Mouse (Mus musculus) kidney, adult 2 months (tissue): ENCODE data around the gene Kcnh1.

Source experiments
- CTCF ChIP-seq: fragments of 200-500 bp; conservative IDR thresholded peaks from 2 replicates; pipeline ENCODE4 v1.5.1; 2011; ENCODE audit warnings: low read depth, mild to moderate bottlenecking, control low read depth, low read length, moderate library complexity, mixed read lengths; ENCODE audit not compliant: insufficient read depth, insufficient read length
- POLR2A ChIP-seq: fragments of 200-500 bp; IDR thresholded peaks from one replicate; pipeline ENCODE4 v1.6.1; 2011; ENCODE audit warnings: low read depth, low read length, control low read depth

DNA sequence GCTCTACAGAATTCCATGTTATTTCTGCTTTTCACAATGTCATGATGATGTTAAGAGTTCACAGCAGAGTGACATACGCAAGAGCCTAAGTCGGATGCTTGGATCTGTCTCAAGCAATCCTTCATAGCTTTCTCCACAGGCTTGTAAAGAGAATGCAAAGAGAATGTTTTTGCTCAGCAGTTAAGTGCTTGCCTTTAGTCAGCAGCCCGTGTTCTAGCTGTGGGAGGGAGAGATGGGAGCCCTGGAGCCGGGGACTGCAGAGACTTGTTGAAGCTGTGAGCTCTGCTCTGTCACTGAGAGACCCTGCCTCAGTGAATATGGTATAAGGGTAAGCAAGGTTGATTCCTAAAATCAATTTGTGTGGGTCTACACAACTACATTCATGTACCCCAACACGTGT, 78.3 kb downstream of the Kcnh1 start:
- TF ChIP-seq POLR2A, result no peak
- no peak for TF ChIP-seq CTCF
